Mouse (Mus musculus) thymus, adult 2 months (tissue): ENCODE results near the gene Rp2.

Source experiments
- CTCF ChIP-seq: fragments of 200-500 bp; IDR thresholded peaks from 2 replicates; pipeline ENCODE4 v1.5.1; 2012; ENCODE audit warnings: mild to moderate bottlenecking, control low read depth, low read length, moderate library complexity, borderline replicate concordance; ENCODE audit not compliant: control insufficient read depth, poor library complexity, insufficient read depth; ENCODE audit errors: extremely low read depth
- POLR2A ChIP-seq: fragments of 200-500 bp; IDR thresholded peaks from 2 replicates; pipeline ENCODE4 v1.6.1; 2012; ENCODE audit warnings: mild to moderate bottlenecking, low read length, control low read depth, moderate library complexity; ENCODE audit not compliant: control insufficient read depth, poor library complexity, insufficient read depth; ENCODE audit errors: extremely low read depth

DNA sequence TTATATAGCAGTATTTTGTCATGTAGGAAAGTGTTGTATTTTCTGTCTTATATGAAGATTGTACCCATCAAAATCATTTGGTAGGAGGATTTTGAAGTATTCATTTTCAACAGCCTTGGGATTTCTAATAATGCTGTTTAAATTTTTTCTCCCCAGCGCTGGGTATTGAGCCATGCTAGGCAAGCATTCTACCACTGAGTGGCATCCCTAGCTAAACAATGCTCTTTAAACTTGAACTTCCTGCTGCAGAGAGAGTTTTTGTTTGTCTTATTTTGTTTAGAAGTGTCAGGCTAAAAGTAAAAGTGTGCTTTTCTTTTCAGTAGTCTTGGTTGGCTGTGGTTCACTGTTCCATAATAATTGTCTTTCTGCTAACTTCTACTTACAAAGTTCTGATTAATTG is 1.8 kb downstream of the Rp2 start:
- no peak for TF ChIP-seq CTCF
- no peak for TF ChIP-seq POLR2A
